Mouse (Mus musculus) thymus, adult 2 months (tissue): ENCODE results near the gene Ttyh2. TPM values are rescaled to one million over a fixed set of nuclear protein-coding genes. Genes with fewer than 3 reads are reported as not detected.
A peak's percentile ranks its signal among the peaks of the same experiment; 100 is the strongest.

Experiments
- DNase-seq: peaks from one replicate; pipeline ENCODE4 v3.0.0; 2021
- H3K27ac ChIP-seq: fragments of 200-500 bp; 2 replicates; pipeline ENCODE4 v1.5.1; 2012; ENCODE audit warnings: low read length, control low read depth; ENCODE audit not compliant: control insufficient read depth, insufficient read depth
- H3K27me3 ChIP-seq: fragments of 200-500 bp; 2 replicates; pipeline ENCODE4 v1.6.1; 2012; ENCODE audit warnings: mild to moderate bottlenecking, low read length, moderate library complexity, mixed read lengths; ENCODE audit not compliant: control insufficient read depth, insufficient read depth
- H3K36me3 ChIP-seq: fragments of 200-500 bp; 2 replicates; pipeline ENCODE4 v1.6.1; 2012; ENCODE audit warnings: mild to moderate bottlenecking, low read length, moderate library complexity; ENCODE audit not compliant: control insufficient read depth, insufficient read depth
- H3K4me1 ChIP-seq: fragments of 200-500 bp; replicated peaks from 2 replicates; pipeline ENCODE4 v1.6.1; 2012; ENCODE audit warnings: low read length; ENCODE audit not compliant: control insufficient read depth, insufficient read depth
- H3K4me3 ChIP-seq: fragments of 200-500 bp; 2 replicates; pipeline ENCODE4 v1.5.1; 2012; ENCODE audit warnings: mild to moderate bottlenecking, low read length, control low read depth, moderate library complexity; ENCODE audit not compliant: control insufficient read depth, insufficient read depth
- CTCF ChIP-seq: fragments of 200-500 bp; IDR thresholded peaks from 2 replicates; pipeline ENCODE4 v1.5.1; 2012; ENCODE audit warnings: mild to moderate bottlenecking, control low read depth, low read length, moderate library complexity, borderline replicate concordance; ENCODE audit not compliant: control insufficient read depth, poor library complexity, insufficient read depth; ENCODE audit errors: extremely low read depth
- POLR2A ChIP-seq: fragments of 200-500 bp; IDR thresholded peaks from 2 replicates; pipeline ENCODE4 v1.6.1; 2012; ENCODE audit warnings: mild to moderate bottlenecking, low read length, control low read depth, moderate library complexity; ENCODE audit not compliant: control insufficient read depth, poor library complexity, insufficient read depth; ENCODE audit errors: extremely low read depth
- WGBS: fragments of 180-500 bp; shearing (Covaris S2); methylation state at CpG from one replicate; pipeline ENCODE4 v1.1.7; 2018; 5-methylcytosine and 5-hydroxymethylcytosine counted together
- polyA plus RNA-seq: library from polyadenylated mRNA; depleted of rRNA; stranded (reverse); fragments of >200 nt; gene quantifications from 2 replicates; pipeline ENCODE4 v1.2.3, GENCODE M21; 2012; rRNA removed

Ttyh2 gene
- polyA plus RNA-seq, 1 experiment: 17.3 TPM

DNA sequence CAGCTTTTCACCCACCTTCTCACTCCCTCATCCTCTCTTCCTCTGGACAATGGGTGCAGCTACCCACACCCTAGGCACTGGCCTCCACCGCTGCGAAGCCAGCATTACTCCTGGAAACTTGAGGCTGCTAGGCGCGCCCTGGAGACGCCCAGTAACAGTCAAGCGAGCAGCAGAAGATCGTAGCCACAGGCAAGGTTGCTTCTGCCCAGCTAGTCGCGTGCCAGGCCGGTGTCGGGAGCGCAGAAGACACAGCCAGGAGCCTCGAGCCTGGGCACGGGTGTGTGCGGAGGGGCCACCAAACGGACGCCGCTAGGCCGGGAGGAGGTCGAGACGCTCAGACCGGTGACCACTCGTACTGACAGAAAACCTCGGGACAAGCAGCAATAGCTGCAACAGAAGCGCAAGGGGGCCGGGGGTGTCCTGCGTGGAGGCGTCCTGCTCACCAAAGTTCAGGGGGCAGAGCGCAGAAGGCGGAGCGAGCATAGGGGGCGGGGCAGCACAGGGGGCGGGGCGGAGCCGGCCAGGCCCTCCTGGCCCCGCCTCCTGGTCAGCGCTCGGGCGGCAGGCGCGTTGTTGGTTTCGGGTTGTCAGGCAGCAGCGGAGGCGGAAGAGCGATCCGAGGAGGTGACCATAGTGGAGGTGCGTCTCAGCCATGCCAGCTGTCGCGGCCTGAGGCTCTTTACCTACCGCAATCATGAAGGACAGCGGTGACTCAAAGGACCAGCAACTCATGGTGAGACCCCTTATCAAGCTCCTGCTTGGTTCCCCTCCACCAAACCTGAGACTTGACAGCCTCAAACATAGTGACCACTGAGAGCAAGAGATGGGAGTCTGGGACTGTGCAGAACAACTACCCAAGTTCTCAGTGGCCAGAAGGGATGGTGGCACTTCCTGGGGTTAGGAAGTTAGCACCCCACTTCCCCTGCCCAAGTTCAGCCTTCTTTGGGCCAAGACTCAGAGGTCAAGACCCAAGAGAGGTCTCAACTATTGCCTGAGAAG, 89.9 kb downstream of the Ttyh2 start, which contains the start of gene Kif19a:
Kif19a (plus strand) TSS at position 569 of the 999 bp plus-strand sequence.
- WGBS: 6% methylated on average over 51 of the region's 51 CpGs
- H3K4me1 ChIP-seq: peaks cover 9% of the 10 kb centered on the region

DNA sequence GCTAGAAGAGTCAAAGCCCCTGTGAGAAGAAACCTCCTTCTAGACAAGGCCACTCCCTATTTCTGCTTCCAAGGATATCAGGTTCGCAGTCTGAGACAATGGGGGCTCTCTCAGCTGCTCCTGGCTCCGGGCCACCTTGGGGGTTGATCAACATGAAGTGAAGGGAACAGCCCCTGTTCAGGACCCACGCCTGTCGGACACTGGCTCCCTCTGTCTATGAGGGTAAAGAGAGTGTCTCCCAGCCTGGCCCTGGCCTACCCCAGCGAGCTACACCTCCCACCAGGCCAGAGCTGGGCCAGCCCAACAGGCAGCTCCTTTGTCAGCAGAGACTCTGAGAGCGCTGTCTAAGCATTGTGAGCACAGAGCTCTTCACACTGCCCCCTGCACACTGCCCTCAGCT, 94.7 kb downstream of the Ttyh2 start:
- no peaks in the 10 kb centered on the region; the same call in 1 of the 2 replicates for H3K27me3 ChIP-seq
- H3K4me3 ChIP-seq: no peak overlapping the region
- WGBS: 93% methylated on average over 6 of the region's 6 CpGs
- H3K4me1 ChIP-seq: peaks cover 5% of the 10 kb centered on the region
- H3K27ac ChIP-seq: no peak overlapping the region
- no peak for TF ChIP-seq CTCF
- no peak for TF ChIP-seq POLR2A
- DNase-seq: no peak
- H3K36me3 ChIP-seq: no peaks in the 10 kb centered on the region

More for the DNA sequence above, 89.9 kb downstream of the Ttyh2 start, which contains the start of gene Kif19a:
- H3K4me3 ChIP-seq: peak within 1 kb of the TSS; percentile 24
- H3K27ac ChIP-seq: no peak within 1 kb of the TSS
- no peaks in the 10 kb centered on the region for H3K36me3 ChIP-seq
- DNase-seq: peak; percentile 13
- no peaks in the 10 kb centered on the region; the same call in 1 of the 2 replicates for H3K27me3 ChIP-seq
- no peak for TF ChIP-seq POLR2A
- TF ChIP-seq CTCF: no peak

Other genes with a start within 250 kb of the Ttyh2 start
- gene Rpl38, start 6.9 kb upstream of the Ttyh2 start, polyA plus RNA-seq: 481 and 516 TPM in 2 replicates
- gene Dnaic2, start 52.0 kb downstream of the Ttyh2 start, polyA plus RNA-seq: 1.9 TPM in 2 replicates
- 0.59 and 0.71 TPM in 2 replicates for gene Kif19a, start 90.0 kb downstream of the Ttyh2 start, polyA plus RNA-seq
- gene Btbd17, start 120.5 kb downstream of the Ttyh2 start, polyA plus RNA-seq: 0.53 and 1.1 TPM in 2 replicates
- not detected in 2 replicates for gene Gpr142, start 123.5 kb downstream of the Ttyh2 start, polyA plus RNA-seq
- 5.4 and 6.4 TPM in 2 replicates for gene Gprc5c, start 175.7 kb downstream of the Ttyh2 start, polyA plus RNA-seq
- 3.7 and 4.2 TPM in 2 replicates for gene Cd300a, start 214.6 kb downstream of the Ttyh2 start, polyA plus RNA-seq